Mouse (Mus musculus): Measurements from ENCODE around the gene Ntrk2.

DNA sequence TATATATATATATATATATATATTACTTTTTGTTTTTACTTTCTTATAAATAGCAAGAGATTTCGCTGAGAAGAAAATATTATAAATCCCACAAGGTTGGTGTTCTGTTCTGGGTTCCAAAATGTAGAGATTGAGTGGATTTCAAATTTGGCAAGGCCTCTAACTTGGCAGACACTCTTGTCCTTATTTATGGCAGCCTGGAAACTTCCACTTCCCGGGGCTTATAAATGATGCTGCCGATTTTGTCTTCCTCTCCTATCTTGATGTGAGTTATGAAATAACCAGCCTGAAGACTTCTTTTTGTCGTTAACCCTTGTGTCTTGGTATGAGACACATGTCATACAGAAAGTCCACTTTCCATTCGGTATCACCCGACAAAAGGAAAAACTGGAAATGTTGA, 133.8 kb downstream of the Ntrk2 start:
- no peak for TF ChIP-seq CTCF (IDR thresholded peaks at IDR 0.05; ENCODE audit: low read depth)
- TF ChIP-seq EP300 (IDR thresholded peaks at IDR 0.05; ENCODE audit: low read depth) = no peak
